Mouse (Mus musculus) embryonic facial prominence, embryonic 13.5 days (tissue): ENCODE data around the gene Zfp185. TPM values are rescaled to one million over a fixed set of nuclear protein-coding genes. Genes with fewer than 3 reads are reported as not detected.
A peak's percentile ranks its signal among the peaks of the same experiment; 100 is the strongest.

ENCODE experiments used
- ATAC-seq: fragments of 200-750 bp; cut with Nextera tagmentation; 2 replicates; pipeline ENCODE4 v1.8.0; 2017; ENCODE audit warnings: low read depth; ENCODE audit not compliant: insufficient number of reproducible peaks, insufficient read depth, low FRiP score, low TSS enrichment
- H3K27ac ChIP-seq: fragments of 300-500 bp; sonication (generic); 2 replicates; pipeline ENCODE4 v1.5.1; 2015; ENCODE audit warnings: moderate library complexity, mild to moderate bottlenecking, inconsistent platforms
- H3K27me3 ChIP-seq: fragments of 300-500 bp; sonication (generic); 2 replicates; pipeline ENCODE4 v1.6.1; 2015; ENCODE audit warnings: mild to moderate bottlenecking, inconsistent platforms
- H3K36me3 ChIP-seq: fragments of 300-500 bp; sonication (generic); 2 replicates; pipeline ENCODE4 v1.6.1; 2015; ENCODE audit warnings: mild to moderate bottlenecking, inconsistent platforms
- H3K4me1 ChIP-seq: fragments of 300-500 bp; sonication (generic); 2 replicates; pipeline ENCODE4 v1.6.1; 2015; ENCODE audit warnings: inconsistent platforms
- H3K4me2 ChIP-seq: fragments of 300-500 bp; sonication (generic); 2 replicates; pipeline ENCODE4 v1.6.1; 2015; ENCODE audit warnings: moderate library complexity, mild to moderate bottlenecking, inconsistent platforms
- H3K4me3 ChIP-seq: fragments of 300-500 bp; sonication (generic); 2 replicates; pipeline ENCODE4 v1.5.1; 2015; ENCODE audit warnings: mild to moderate bottlenecking, inconsistent platforms
- H3K9ac ChIP-seq: fragments of 300-500 bp; sonication (generic); 2 replicates; pipeline ENCODE4 v1.6.1; 2015; ENCODE audit warnings: mild to moderate bottlenecking, inconsistent platforms
- H3K9me3 ChIP-seq: fragments of 300-500 bp; sonication (generic); 2 replicates; pipeline ENCODE4 v1.6.1; 2016; ENCODE audit warnings: inconsistent platforms
- WGBS: fragments of 180-500 bp; shearing (Covaris S2); methylation state at CpG from one replicate; pipeline ENCODE4 v1.1.7; 2015; ENCODE audit warnings: mixed read lengths; 5-methylcytosine and 5-hydroxymethylcytosine counted together
- polyA plus RNA-seq: library from polyadenylated mRNA; unstranded; fragments of >200 nt; fragmentation: Nextera tagmentation; extraction: Ambion mirVana; gene quantifications from 2 replicates; pipeline ENCODE4 v1.2.1, GENCODE M21; 2015

The Zfp185 gene
- polyA plus RNA-seq, 1 experiment from 2014 or later, result 15.0 TPM

GRCm38 (mm10) chrX:72992291-72992919 is 5.3 kb downstream of the Zfp185 start:
- Histone ChIP-seq H3K27me3 (peaks cover 6% of the 10 kb centered on the region; the same call in 1 of the 2 replicates), H3K4me2 (no peak overlapping the region), H3K27ac (no peak overlapping the region), H3K9ac (no peak overlapping the region), H3K36me3 (no peaks in the 10 kb centered on the region), H3K4me1 (no peaks in the 10 kb centered on the region), H3K9me3 (no peaks in the 10 kb centered on the region), H3K4me3 (no peak overlapping the region)
- WGBS, result 56% methylated on average over 5 of the region's 5 CpGs
- no peak for ATAC-seq

- H3K4me1 ChIP-seq, result no peaks in the 10 kb centered on the region
- H3K36me3 ChIP-seq, result no peaks in the 10 kb centered on the region
- H3K9ac ChIP-seq, result no peak overlapping the region
- ATAC-seq, result no peak
- no peaks in the 10 kb centered on the region for H3K9me3 ChIP-seq
- H3K4me2 ChIP-seq, result no peak overlapping the region
- no peaks in the 10 kb centered on the region; the same call in 1 of the 2 replicates for H3K27me3 ChIP-seq
- no peak overlapping the region for H3K4me3 ChIP-seq
- WGBS, result 66% methylated on average over 3 of the region's 3 CpGs
- no peak overlapping the region for H3K27ac ChIP-seq
These were observed 8.4 kb downstream of the Zfp185 start for GRCm38 (mm10) chrX:72995542-72995941.

DNA sequence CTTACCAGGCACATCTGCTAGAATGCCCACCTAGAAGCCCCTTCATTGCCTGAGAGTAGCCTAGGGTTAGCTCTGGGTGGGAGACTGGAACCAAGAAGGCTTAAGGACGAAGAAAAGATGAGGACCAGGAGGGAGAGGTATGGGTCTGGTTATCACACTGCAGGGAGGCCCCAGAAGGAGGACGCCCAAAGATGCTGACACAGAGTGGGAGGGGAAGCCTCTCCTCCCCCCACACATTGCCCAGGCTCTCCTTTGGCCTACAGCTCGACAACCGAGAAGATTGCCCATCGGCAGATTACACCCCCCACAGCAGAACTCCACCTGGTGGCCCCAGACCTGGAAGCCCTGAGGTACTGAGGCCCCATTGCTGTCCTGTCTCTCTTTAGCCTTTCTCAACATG is 16.0 kb downstream of the Zfp185 start:
- Histone ChIP-seq H3K9ac (no peak overlapping the region), H3K9me3 (no peaks in the 10 kb centered on the region), H3K4me2 (no peak overlapping the region), H3K27me3 (no peaks in the 10 kb centered on the region; the same call in 1 of the 2 replicates), H3K4me3 (no peak overlapping the region), H3K27ac (no peak overlapping the region), H3K36me3 (no peaks in the 10 kb centered on the region), H3K4me1 (no peaks in the 10 kb centered on the region)
- 71% methylated on average over 5 of the region's 5 CpGs for WGBS
- ATAC-seq, result no peak

DNA sequence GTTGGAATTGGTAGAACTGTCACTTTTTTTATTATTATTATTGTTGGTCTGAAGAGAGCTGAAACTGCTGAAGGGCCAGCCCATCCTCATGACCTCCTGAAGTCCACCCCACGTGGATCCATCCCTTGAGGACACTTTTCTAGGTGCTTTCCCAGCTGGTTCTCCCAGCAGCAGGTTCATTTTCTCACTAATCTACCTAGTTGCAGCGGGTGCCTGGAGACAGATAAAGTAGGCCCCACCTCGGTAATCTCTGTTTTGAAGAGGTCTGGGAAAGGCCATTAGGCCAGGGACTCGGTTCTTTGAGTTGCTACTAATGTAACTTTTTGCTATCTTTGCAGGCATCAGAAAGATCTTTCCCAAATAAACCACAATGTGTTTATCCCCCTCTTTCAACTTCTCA is 18.5 kb downstream of the Zfp185 start:
- no peaks in the 10 kb centered on the region; the same call in 1 of the 2 replicates for H3K27me3 ChIP-seq
- no peaks in the 10 kb centered on the region for H3K9me3 ChIP-seq
- H3K36me3 ChIP-seq, result no peaks in the 10 kb centered on the region
- no peak overlapping the region for H3K9ac ChIP-seq
- H3K4me2 ChIP-seq, result no peak overlapping the region
- H3K27ac ChIP-seq, result no peak overlapping the region
- no peak for ATAC-seq
- H3K4me3 ChIP-seq, result no peak overlapping the region
- WGBS, result 58% methylated on average over 4 of the region's 4 CpGs
- no peaks in the 10 kb centered on the region for H3K4me1 ChIP-seq

GRCm38 (mm10) chrX:73007597-73008479 is 20.7 kb downstream of the Zfp185 start:
- Histone ChIP-seq H3K27ac (peak overlapping the region; percentile 68; the same call in 1 of the 2 replicates), H3K4me3 (peak overlapping the region; percentile 36), H3K4me1 (no peaks in the 10 kb centered on the region), H3K9ac (0 out of 2 replicates have a peak overlapping the region, but pooled peaks have one; percentile 32), H3K36me3 (no peaks in the 10 kb centered on the region), H3K27me3 (peaks cover 1% of the 10 kb centered on the region; the same call in 1 of the 2 replicates), H3K4me2 (peak overlapping the region; percentile 54), H3K9me3 (no peaks in the 10 kb centered on the region)
- peak; percentile 98 for ATAC-seq
- 16% methylated on average over 27 of the region's 27 CpGs for WGBS

DNA sequence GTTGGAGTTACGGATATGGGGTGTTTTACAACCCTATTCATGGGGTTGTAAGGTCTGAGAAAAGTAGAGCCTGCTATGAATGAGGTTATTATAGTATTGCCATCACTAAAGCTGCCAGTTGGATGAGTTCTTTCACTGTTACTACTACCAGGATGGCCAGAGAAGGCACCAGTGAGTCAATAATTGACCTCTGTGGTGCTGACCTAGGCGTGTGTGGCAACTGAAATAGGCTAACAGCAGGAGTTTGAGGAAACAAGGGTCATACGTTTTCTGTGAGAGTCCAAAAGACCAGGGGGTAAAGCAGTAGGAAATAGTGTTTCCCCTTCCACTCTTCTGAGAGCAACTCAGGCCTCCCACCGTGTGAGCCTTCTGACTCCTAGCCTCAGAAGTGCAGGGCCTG is 25.7 kb downstream of the Zfp185 start:
- no peak overlapping the region for H3K9ac ChIP-seq
- H3K36me3 ChIP-seq, result no peaks in the 10 kb centered on the region
- H3K27ac ChIP-seq, result no peak overlapping the region
- no peak overlapping the region for H3K4me2 ChIP-seq
- peaks cover 4% of the 10 kb centered on the region; the same call in 1 of the 2 replicates for H3K27me3 ChIP-seq
- H3K4me3 ChIP-seq, result no peak overlapping the region
- no peaks in the 10 kb centered on the region for H3K9me3 ChIP-seq
- H3K4me1 ChIP-seq, result no peaks in the 10 kb centered on the region
- WGBS, result 58% methylated on average over 4 of the region's 4 CpGs
- ATAC-seq, result no peak

- H3K36me3 ChIP-seq, result no peaks in the 10 kb centered on the region
- H3K4me2 ChIP-seq, result no peak within 1 kb of the TSS
- no peak within 1 kb of the TSS for H3K4me3 ChIP-seq
- no peak within 1 kb of the TSS for H3K9ac ChIP-seq
- ATAC-seq, result no peak
- no peaks in the 10 kb centered on the region for H3K4me1 ChIP-seq
- peaks cover 4% of the 10 kb centered on the region; the same call in 1 of the 2 replicates for H3K27me3 ChIP-seq
- 68% methylated on average over 1 of the region's 1 CpGs for WGBS
- no peak within 1 kb of the TSS for H3K27ac ChIP-seq
- no peaks in the 10 kb centered on the region for H3K9me3 ChIP-seq
These were observed 49.9 kb downstream of the Zfp185 start, which contains the start of gene Pnma5 for GRCm38 (mm10) chrX:73037003-73037402. Gene Pnma5 (minus strand): TSS chrX:73037103.

- Histone ChIP-seq H3K4me2 (no peak overlapping the region), H3K9ac (no peak overlapping the region), H3K4me3 (no peak overlapping the region), H3K9me3 (no peaks in the 10 kb centered on the region), H3K27ac (no peak overlapping the region), H3K4me1 (no peaks in the 10 kb centered on the region), H3K36me3 (no peaks in the 10 kb centered on the region), H3K27me3 (peaks cover 3% of the 10 kb centered on the region; the same call in 1 of the 2 replicates)
- 82% methylated on average over 8 of the region's 8 CpGs for WGBS
- no peak for ATAC-seq
These were observed 51.7 kb downstream of the Zfp185 start for GRCm38 (mm10) chrX:73038831-73039230.

GRCm38 (mm10) chrX:73039666-73040065 is 52.5 kb downstream of the Zfp185 start:
- H3K27me3 ChIP-seq, result peaks cover 3% of the 10 kb centered on the region; the same call in 1 of the 2 replicates
- no peaks in the 10 kb centered on the region for H3K4me1 ChIP-seq
- no peak overlapping the region for H3K4me3 ChIP-seq
- H3K4me2 ChIP-seq, result no peak overlapping the region
- 84% methylated on average over 12 of the region's 12 CpGs for WGBS
- H3K9ac ChIP-seq, result no peak overlapping the region
- H3K9me3 ChIP-seq, result no peaks in the 10 kb centered on the region
- no peak overlapping the region for H3K27ac ChIP-seq
- no peaks in the 10 kb centered on the region for H3K36me3 ChIP-seq
- ATAC-seq, result no peak

GRCm38 (mm10) chrX:73053860-73054563 is 66.9 kb downstream of the Zfp185 start:
- H3K4me1 ChIP-seq, result no peaks in the 10 kb centered on the region
- ATAC-seq, result peak; percentile 89
- no peak overlapping the region for H3K27ac ChIP-seq
- H3K36me3 ChIP-seq, result no peaks in the 10 kb centered on the region
- WGBS, result 17% methylated on average over 14 of the region's 14 CpGs
- no peak overlapping the region for H3K9ac ChIP-seq
- H3K9me3 ChIP-seq, result no peaks in the 10 kb centered on the region
- H3K4me3 ChIP-seq, result no peak overlapping the region
- H3K27me3 ChIP-seq, result peaks cover 3% of the 10 kb centered on the region; the same call in 1 of the 2 replicates
- H3K4me2 ChIP-seq, result peak overlapping the region; percentile 41

- WGBS, result 78% methylated on average over 1 of the region's 1 CpGs
- no peaks in the 10 kb centered on the region for H3K36me3 ChIP-seq
- ATAC-seq, result no peak
- peaks cover 12% of the 10 kb centered on the region; the same call in 1 of the 2 replicates for H3K27me3 ChIP-seq
- no peaks in the 10 kb centered on the region for H3K9me3 ChIP-seq
- H3K4me1 ChIP-seq, result no peaks in the 10 kb centered on the region
- no peak overlapping the region for H3K27ac ChIP-seq
- H3K9ac ChIP-seq, result no peak overlapping the region
- no peak overlapping the region for H3K4me2 ChIP-seq
- H3K4me3 ChIP-seq, result no peak overlapping the region
These were observed 74.4 kb downstream of the Zfp185 start for GRCm38 (mm10) chrX:73061528-73061927.
